Mouse (Mus musculus): ENCODE results near the gene Olfr60.

- no peak for TF ChIP-seq POLR2A (IDR thresholded peaks at IDR 0.05; ENCODE audit: insufficient read depth, low read depth, low read length)
- TF ChIP-seq CTCF (IDR thresholded peaks at IDR 0.05; ENCODE audit: insufficient read depth, low read depth, low read length): no peak
Observed at GRCm38 (mm10) chr7:140329766-140330304, 31.6 kb downstream of the Olfr60 start.

Data from olfactory bulb, adult 2 months (tissue).